Mouse (Mus musculus) CD4-positive, CD25-positive, alpha-beta regulatory T cell, adult 4 months (primary cell): ENCODE measurements around the gene Mlip. TPM values are rescaled to one million over a fixed set of nuclear protein-coding genes. Genes with fewer than 3 reads are reported as not detected.

ENCODE experiments used
- ATAC-seq: one replicate; pipeline ENCODE4 v1.8.0; 2017
- polyA plus RNA-seq, 2 experiments: library from polyadenylated mRNA; unstranded; fragments of 100-300 nt; shearing (Covaris generic); gene quantifications; one replicate each; pipeline ENCODE4 v1.2.1; 2017

Gene Mlip
- polyA plus RNA-seq, 2 experiments from 2014 or later = 0.15 TPM; not detected in 1

GRCm38 (mm10) chr9:77347704-77348103 lies 5.1 kb downstream of the Mlip start:
- ATAC-seq = no peak

- ATAC-seq = no peak
These were observed 8.5 kb downstream of the Mlip start for GRCm38 (mm10) chr9:77344318-77344717.

GRCm38 (mm10) chr9:77340159-77340862 lies 12.5 kb downstream of the Mlip start:
- ATAC-seq = no peak

GRCm38 (mm10) chr9:77339571-77340148 lies 13.1 kb downstream of the Mlip start:
- ATAC-seq = no peak

GRCm38 (mm10) chr9:77335370-77335769 lies 17.4 kb downstream of the Mlip start:
- no peak for ATAC-seq

- ATAC-seq = no peak
These were observed 34.4 kb downstream of the Mlip start for GRCm38 (mm10) chr9:77318346-77318745.

GRCm38 (mm10) chr9:77310548-77310947 lies 42.2 kb downstream of the Mlip start:
- ATAC-seq = no peak

GRCm38 (mm10) chr9:77305417-77305816 lies 47.4 kb downstream of the Mlip start:
- no peak for ATAC-seq

GRCm38 (mm10) chr9:77302340-77302739 lies 50.4 kb downstream of the Mlip start:
- ATAC-seq = no peak

GRCm38 (mm10) chr9:77287958-77288357 lies 64.8 kb downstream of the Mlip start:
- ATAC-seq = no peak

- no peak for ATAC-seq
These were observed 73.4 kb downstream of the Mlip start for GRCm38 (mm10) chr9:77279371-77279770.

- no peak for ATAC-seq
These were observed 74.7 kb downstream of the Mlip start for GRCm38 (mm10) chr9:77278055-77278454.

GRCm38 (mm10) chr9:77277270-77277669 lies 75.5 kb downstream of the Mlip start:
- ATAC-seq = no peak

GRCm38 (mm10) chr9:77276451-77277154 lies 76.2 kb downstream of the Mlip start:
- no peak for ATAC-seq

- no peak for ATAC-seq
These were observed 80.0 kb downstream of the Mlip start for GRCm38 (mm10) chr9:77272727-77273126.

- ATAC-seq = no peak
These were observed 87.3 kb downstream of the Mlip start for GRCm38 (mm10) chr9:77265268-77266017.

GRCm38 (mm10) chr9:77259052-77259451 lies 93.7 kb downstream of the Mlip start:
- ATAC-seq = no peak

GRCm38 (mm10) chr9:77258265-77258664 lies 94.5 kb downstream of the Mlip start:
- no peak for ATAC-seq

GRCm38 (mm10) chr9:77254514-77254913 lies 98.3 kb downstream of the Mlip start:
- no peak for ATAC-seq

GRCm38 (mm10) chr9:77252761-77253160 lies 100.0 kb downstream of the Mlip start:
- no peak for ATAC-seq

GRCm38 (mm10) chr9:77252134-77252533 lies 100.6 kb downstream of the Mlip start:
- ATAC-seq = no peak

- ATAC-seq = no peak
These were observed 101.2 kb downstream of the Mlip start for GRCm38 (mm10) chr9:77251511-77252112.

GRCm38 (mm10) chr9:77198250-77198649 lies 154.5 kb downstream of the Mlip start:
- no peak for ATAC-seq
